ENCODE assay signal across 14 mouse cellular contexts in genomic region chr6:148242304-148242703, GRCm38 (mm10). TPM values are rescaled to one million over a fixed set of nuclear protein-coding genes. Genes with fewer than 3 reads are reported as not detected.
DNase-seq lines count a peak whose midpoint lies in the region; ATAC-seq and TF ChIP-seq lines count a peak whose summit lies in the region.
"Had no signal": no experiment of that assay in that cellular context is flagged by ENCODE, and none has a peak within 500 bp of the region (broad histone marks: within the 10 kb centered on the region; RNA-seq: fewer than 3 reads in every experiment).

No protein-coding gene starts in this region.

- peak; percentile 9 for DNase-seq in CD4-positive, CD25-positive, alpha-beta regulatory T cell, adult 2 months (ENCODE audit: low read depth, low spot score)
- DNase-seq in layer of hippocampus, adult 2 months (ENCODE audit: low spot score in 2 of 2), result no peak
- DNase-seq in layer of hippocampus, postnatal 10 days (ENCODE audit: low spot score in 2 of 2), result no peak
- peak; percentile 29 to 32 for DNase-seq in B cell, adult 2 months
- DNase-seq in brain, embryonic 14.5 days (ENCODE audit: low read depth), result no peak
- DNase-seq in c-Kit-positive CD71-positive TER-119-positive erythroid progenitor cells, embryonic 14.5 days (ENCODE audit: low spot score), result no peak
- no peak for DNase-seq in layer of hippocampus, adult 11-12 months (ENCODE audit: low spot score)
- DNase-seq: adrenal gland, adult 8-10 months; cerebellum, postnatal 10 days; gastrocnemius, postnatal 25 days had no signal

- peak; percentile 64 for TF ChIP-seq CTCF in layer of hippocampus, adult 2 months (conservative IDR thresholded peaks at IDR 0.05)
- peak; percentile 28; the same call in 1 of the 2 replicates for TF ChIP-seq CTCF in brain, embryonic 14.5 days (IDR thresholded peaks at IDR 0.05; ENCODE audit: borderline replicate concordance, extremely low read depth, insufficient read depth, insufficient read length)

- ATAC-seq in CD4-positive, CD25-positive, alpha-beta regulatory T cell, adult 4 months, result no peak

- H3K27ac ChIP-seq in layer of hippocampus, adult 2 months, result no peak overlapping the region
- H3K27ac ChIP-seq: hindbrain, embryonic 15.5 days; kidney, embryonic 15.5 days had no signal

- TF ChIP-seq POLR2A in brain, embryonic 14.5 days (IDR thresholded peaks at IDR 0.05; ENCODE audit: borderline replicate concordance, extremely low read depth, insufficient read depth, insufficient read length, poor library complexity, severe bottlenecking), result no peak

- no peak overlapping the region for H3K4me3 ChIP-seq in layer of hippocampus, adult 2 months
- H3K4me3 ChIP-seq: erythroblast, embryonic 14.5 days; hindbrain, embryonic 15.5 days; kidney, embryonic 15.5 days had no signal

RNA-seq across cellular contexts. Expression of gene Ergic2, which starts 30.1 kb away (rescaled TPM):
- 100 to 1,000 TPM; 165 to 174 TPM for polyA plus RNA-seq in CD4-positive, CD25-positive, alpha-beta regulatory T cell, adult 4 months (2017; shearing (Covaris generic))
- total RNA-seq in layer of hippocampus, adult 2 months (2021), result 10 to 100 TPM; 60.4 to 64.6 TPM
- total RNA-seq in layer of hippocampus, postnatal 10 days (2021), result 10 to 100 TPM; 75.9 to 78.7 TPM
- 82.7 and 83.4 TPM in 2 replicates for polyA plus RNA-seq in brain, embryonic 14.5 days (2012; rRNA removed)

Comparison
In these comparisons a context has a peak if more than half of its experiments do, and no peak if none do; other contexts are left out.
1. DNase-seq: peak in CD4-positive, CD25-positive, alpha-beta regulatory T cell, adult 2 months (single experiment) and B cell, adult 2 months (2 of 2); none in layer of hippocampus, adult 2 months (0 of 2), layer of hippocampus, postnatal 10 days (0 of 2), brain, embryonic 14.5 days (single experiment), c-Kit-positive CD71-positive TER-119-positive erythroid progenitor cells, embryonic 14.5 days (single experiment) and layer of hippocampus, adult 11-12 months (single experiment).